Mouse (Mus musculus): ENCODE measurements at regions not wholly inside any gene's neighbourhood (a gene's known extent, or its start where the extent isn't known, plus 50 kb on each side); places are given as distances from the start of the nearest gene placed in this dataset.

DNA sequence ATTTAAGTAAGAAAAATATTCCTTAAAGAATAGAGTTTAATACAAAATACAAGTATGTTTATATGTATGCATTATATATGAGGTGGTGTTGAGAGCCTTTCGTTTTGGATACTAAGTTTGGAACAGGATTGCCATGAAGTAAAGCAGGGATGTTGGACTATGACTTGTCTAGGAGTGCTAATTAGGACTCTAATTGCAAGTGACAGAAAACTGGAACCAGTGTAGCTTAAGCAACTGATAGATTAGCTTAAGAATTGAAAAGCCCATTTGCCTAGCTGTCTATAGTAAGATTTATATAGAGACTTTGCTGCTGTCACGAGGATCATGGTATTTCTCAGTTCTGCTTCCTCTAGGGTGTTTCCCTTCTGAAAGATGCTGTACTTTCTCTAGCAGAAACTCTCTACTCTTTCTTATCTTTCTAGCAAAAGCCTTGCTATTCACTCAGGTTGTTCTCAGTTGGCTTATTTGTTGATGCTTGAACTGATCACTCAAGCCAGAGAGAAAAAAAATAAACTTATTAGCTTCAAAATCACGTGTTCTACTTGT is 147.9 kb upstream of the 1810046K07Rik start:
- no peaks in the 10 kb centered on the region for H3K36me3 ChIP-seq (ENCODE audit: control insufficient read depth, insufficient read depth, low read length)
- H3K9ac ChIP-seq (ENCODE audit: low read length): no peak overlapping the region
- no peak overlapping the region for H3K27ac ChIP-seq (replicated peaks)
- H3K4me1 ChIP-seq (replicated peaks; ENCODE audit: control insufficient read depth, insufficient read depth): no peaks in the 10 kb centered on the region
- 52% methylated on average over 3 of the region's 3 CpGs for WGBS
- ATAC-seq (ENCODE audit: low FRiP score, low TSS enrichment): no peak
- no peak for DNase-seq (ENCODE audit: low spot score)
- no peaks in the 10 kb centered on the region for H3K9me3 ChIP-seq (ENCODE audit: control insufficient read depth, low read length)
- H3K4me3 ChIP-seq (ENCODE audit: low read depth, low read length): no peak overlapping the region
- TF ChIP-seq EP300 (optimal IDR thresholded peaks at IDR 0.05) (no peak), CTCF (IDR thresholded peaks at IDR 0.05; ENCODE audit: low read depth) (no peak)
- no peak overlapping the region for H3K4me2 ChIP-seq (replicated peaks; ENCODE audit: low read depth)
- H3K27me3 ChIP-seq (ENCODE audit: control insufficient read depth, insufficient read depth, low read length): no peaks in the 10 kb centered on the region

DNA sequence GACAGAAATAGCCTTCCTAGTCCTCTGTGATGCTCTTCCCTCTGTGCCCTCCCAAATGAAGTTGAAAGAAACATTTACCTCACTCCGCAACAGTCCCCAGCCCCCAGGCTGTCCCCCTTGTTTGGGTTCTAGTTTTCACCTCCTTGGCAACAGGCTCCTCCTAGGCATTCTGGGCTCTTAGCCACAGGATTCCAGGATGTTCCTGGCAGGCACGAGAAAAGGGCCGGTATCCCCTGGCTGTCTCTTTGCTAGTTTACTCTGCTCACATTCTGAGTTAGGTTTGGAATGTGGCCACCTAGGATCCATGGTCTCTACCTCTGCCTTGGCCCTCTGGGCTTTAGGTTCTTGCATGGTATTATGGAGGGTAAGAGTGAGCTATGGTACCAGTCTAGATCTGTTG is 159.1 kb upstream of the 1810046K07Rik start:
- WGBS: 43% methylated on average over 3 of the region's 3 CpGs

DNA sequence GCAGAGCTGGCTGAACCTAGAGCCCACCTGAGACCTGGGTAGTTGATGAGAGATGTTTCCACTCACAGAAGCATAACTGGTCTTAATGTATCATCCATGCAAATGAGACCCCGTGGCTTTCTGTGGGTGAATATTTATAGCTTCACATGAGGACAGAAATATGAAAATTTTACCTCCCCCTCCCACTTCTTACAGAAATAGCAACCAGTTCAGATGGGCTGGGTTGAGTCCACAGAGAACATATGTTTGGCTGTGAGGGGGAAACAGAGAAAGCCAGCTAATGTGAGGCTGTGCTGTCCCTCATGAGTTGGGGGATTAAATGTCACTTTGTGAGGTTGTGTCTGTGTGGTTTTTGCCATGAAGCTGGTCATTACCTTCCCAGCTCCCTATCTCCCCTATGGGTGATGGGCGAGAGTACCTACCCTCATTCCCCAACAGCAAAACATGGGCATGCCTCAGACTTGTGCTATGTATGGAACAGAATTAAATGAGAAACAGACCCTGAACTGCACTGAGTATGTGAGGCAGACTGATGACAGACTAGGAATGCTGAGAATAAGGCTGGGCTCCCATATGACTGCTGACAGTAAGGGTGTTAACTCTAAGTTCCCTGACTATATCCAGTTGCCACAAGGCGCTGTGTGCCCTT is 178.7 kb upstream of the 1810046K07Rik start:
- ATAC-seq (ENCODE audit: low FRiP score, low TSS enrichment) (no peak), DNase-seq (ENCODE audit: low spot score) (no peak)
- WGBS: 72% methylated on average over 3 of the region's 3 CpGs
- Histone ChIP-seq H3K36me3 (ENCODE audit: control insufficient read depth, insufficient read depth, low read length) (no peaks in the 10 kb centered on the region), H3K9me3 (ENCODE audit: control insufficient read depth, low read length) (no peaks in the 10 kb centered on the region), H3K9ac (ENCODE audit: low read length) (no peak overlapping the region), H3K27me3 (ENCODE audit: control insufficient read depth, insufficient read depth, low read length) (no peaks in the 10 kb centered on the region), H3K4me2 (replicated peaks; ENCODE audit: low read depth) (no peak overlapping the region), H3K4me1 (replicated peaks; ENCODE audit: control insufficient read depth, insufficient read depth) (no peaks in the 10 kb centered on the region), H3K4me3 (ENCODE audit: low read depth, low read length) (no peak overlapping the region), H3K27ac (replicated peaks) (no peak overlapping the region)
- TF ChIP-seq CTCF (IDR thresholded peaks at IDR 0.05; ENCODE audit: low read depth) (no peak), EP300 (optimal IDR thresholded peaks at IDR 0.05) (no peak)

More for the DNA sequence above, 159.1 kb upstream of the 1810046K07Rik start:
- Histone ChIP-seq H3K4me2 (replicated peaks; ENCODE audit: low read depth) (no peak overlapping the region), H3K9me3 (ENCODE audit: control insufficient read depth, low read length) (no peaks in the 10 kb centered on the region), H3K4me1 (replicated peaks; ENCODE audit: control insufficient read depth, insufficient read depth) (no peaks in the 10 kb centered on the region), H3K9ac (ENCODE audit: low read length) (no peak overlapping the region), H3K4me3 (ENCODE audit: low read depth, low read length) (no peak overlapping the region), H3K27me3 (ENCODE audit: control insufficient read depth, insufficient read depth, low read length) (no peaks in the 10 kb centered on the region), H3K27ac (replicated peaks) (no peak overlapping the region; the same call in 1 of the 2 replicates), H3K36me3 (ENCODE audit: control insufficient read depth, insufficient read depth, low read length) (no peaks in the 10 kb centered on the region)
- ATAC-seq (ENCODE audit: low FRiP score, low TSS enrichment) (no peak), DNase-seq (ENCODE audit: low spot score) (peak; percentile 22)
- TF ChIP-seq EP300 (optimal IDR thresholded peaks at IDR 0.05): no peak
- TF ChIP-seq CTCF (IDR thresholded peaks at IDR 0.05; ENCODE audit: low read depth): no peak

DNA sequence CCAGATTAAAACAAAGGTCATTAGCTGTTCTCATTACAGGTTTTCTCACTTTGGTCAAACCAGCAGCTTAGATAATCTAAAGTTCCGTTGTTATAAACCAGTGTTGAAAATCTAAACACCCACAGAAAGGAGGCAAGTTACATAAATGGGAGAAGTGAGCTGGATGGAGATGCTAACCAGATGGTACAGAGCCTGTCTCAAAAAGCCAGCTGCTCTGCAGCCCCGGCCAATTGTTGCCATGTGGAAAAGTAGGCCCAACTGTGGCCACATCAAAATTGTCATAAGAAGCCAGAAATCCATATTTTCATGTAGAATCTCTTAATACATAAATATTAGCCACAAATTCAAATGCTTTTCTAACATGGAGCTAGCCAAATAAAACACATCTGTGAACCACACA is 188.9 kb upstream of the 1810046K07Rik start:
- H3K4me3 ChIP-seq (ENCODE audit: low read depth, low read length): no peak overlapping the region
- no peak overlapping the region for H3K9ac ChIP-seq (ENCODE audit: low read length)
- H3K4me2 ChIP-seq (replicated peaks; ENCODE audit: low read depth): no peak overlapping the region
- no peak for ATAC-seq (ENCODE audit: low FRiP score, low TSS enrichment)
- no peaks in the 10 kb centered on the region for H3K27me3 ChIP-seq (ENCODE audit: control insufficient read depth, insufficient read depth, low read length)
- no peak overlapping the region for H3K27ac ChIP-seq (replicated peaks)
- TF ChIP-seq CTCF (IDR thresholded peaks at IDR 0.05; ENCODE audit: low read depth): no peak
- no peak for TF ChIP-seq EP300 (optimal IDR thresholded peaks at IDR 0.05)
- no peak for DNase-seq (ENCODE audit: low spot score)
- H3K9me3 ChIP-seq (ENCODE audit: control insufficient read depth, low read length): no peaks in the 10 kb centered on the region
- WGBS: 65% methylated on average over 2 of the region's 2 CpGs
- H3K36me3 ChIP-seq (ENCODE audit: control insufficient read depth, insufficient read depth, low read length): no peaks in the 10 kb centered on the region
- no peaks in the 10 kb centered on the region for H3K4me1 ChIP-seq (replicated peaks; ENCODE audit: control insufficient read depth, insufficient read depth)

DNA sequence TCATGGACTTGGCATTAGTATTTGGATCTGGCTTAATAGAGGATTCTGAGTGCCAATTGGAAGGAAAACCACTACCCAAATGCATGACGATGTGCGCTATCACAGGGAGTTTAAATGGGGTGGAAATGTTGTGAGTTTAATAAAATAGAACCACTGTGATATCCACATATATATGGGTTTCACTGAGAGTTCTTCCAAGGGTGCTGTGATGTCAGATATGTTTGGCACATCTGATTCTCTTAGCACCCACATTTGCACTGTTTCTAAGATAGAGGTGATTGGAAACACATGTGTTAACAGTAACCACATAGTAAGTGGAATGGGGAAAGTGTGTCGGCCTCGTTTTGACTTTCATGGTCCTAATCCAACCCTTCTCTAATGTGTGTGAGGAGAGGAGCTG is 189.7 kb upstream of the 1810046K07Rik start:
- H3K9me3 ChIP-seq (ENCODE audit: control insufficient read depth, low read length): no peaks in the 10 kb centered on the region
- no peak overlapping the region for H3K4me3 ChIP-seq (ENCODE audit: low read depth, low read length)
- ATAC-seq (ENCODE audit: low FRiP score, low TSS enrichment): no peak
- no peaks in the 10 kb centered on the region for H3K27me3 ChIP-seq (ENCODE audit: control insufficient read depth, insufficient read depth, low read length)
- H3K4me1 ChIP-seq (replicated peaks; ENCODE audit: control insufficient read depth, insufficient read depth): no peaks in the 10 kb centered on the region
- 74% methylated on average over 4 of the region's 4 CpGs for WGBS
- H3K9ac ChIP-seq (ENCODE audit: low read length): no peak overlapping the region
- no peak overlapping the region for H3K4me2 ChIP-seq (replicated peaks; ENCODE audit: low read depth)
- H3K36me3 ChIP-seq (ENCODE audit: control insufficient read depth, insufficient read depth, low read length): no peaks in the 10 kb centered on the region
- H3K27ac ChIP-seq (replicated peaks): no peak overlapping the region
- TF ChIP-seq EP300 (optimal IDR thresholded peaks at IDR 0.05): no peak
- TF ChIP-seq CTCF (IDR thresholded peaks at IDR 0.05; ENCODE audit: low read depth): no peak
- DNase-seq (ENCODE audit: low spot score): no peak

DNA sequence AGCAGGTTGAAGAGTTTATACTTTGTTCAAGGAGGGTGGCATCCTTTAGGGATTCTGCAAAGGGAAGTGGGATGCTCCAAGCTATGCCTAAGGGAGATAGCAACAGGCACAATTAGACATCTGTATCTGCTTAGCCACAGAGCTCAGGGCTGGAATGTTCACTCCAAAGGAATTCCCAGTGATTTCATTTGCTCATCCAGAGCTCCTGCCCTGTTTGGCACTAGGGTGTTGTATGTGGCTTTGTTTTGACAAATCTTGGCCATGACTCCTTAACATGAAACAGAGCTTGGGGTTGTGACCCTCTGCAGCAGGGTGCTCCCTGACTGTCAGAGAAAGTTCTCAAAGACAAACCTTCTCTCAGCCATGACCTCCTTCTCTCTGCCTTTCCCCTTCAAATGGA is 194.8 kb upstream of the 1810046K07Rik start:
- Histone ChIP-seq H3K9me3 (ENCODE audit: control insufficient read depth, low read length) (no peaks in the 10 kb centered on the region), H3K27me3 (ENCODE audit: control insufficient read depth, insufficient read depth, low read length) (no peaks in the 10 kb centered on the region), H3K4me2 (replicated peaks; ENCODE audit: low read depth) (no peak overlapping the region), H3K9ac (ENCODE audit: low read length) (no peak overlapping the region), H3K27ac (replicated peaks) (no peak overlapping the region), H3K36me3 (ENCODE audit: control insufficient read depth, insufficient read depth, low read length) (no peaks in the 10 kb centered on the region), H3K4me3 (ENCODE audit: low read depth, low read length) (no peak overlapping the region), H3K4me1 (replicated peaks; ENCODE audit: control insufficient read depth, insufficient read depth) (no peaks in the 10 kb centered on the region)
- DNase-seq (ENCODE audit: low spot score): no peak
- TF ChIP-seq CTCF (IDR thresholded peaks at IDR 0.05; ENCODE audit: low read depth) (no peak), EP300 (optimal IDR thresholded peaks at IDR 0.05) (no peak)
- no peak for ATAC-seq (ENCODE audit: low FRiP score, low TSS enrichment)

All from stomach, postnatal 0 days (tissue).